Mouse (Mus musculus) embryonic facial prominence, embryonic 15.5 days (tissue): Measurements from ENCODE around the gene Rbm15. TPM values are rescaled to one million over a fixed set of nuclear protein-coding genes. Genes with fewer than 3 reads are reported as not detected.

Experiments
- ATAC-seq: fragments of 200-750 bp; cut with Nextera tagmentation; 2 replicates; pipeline ENCODE4 v1.8.0; 2017; ENCODE audit warnings: low read depth, moderate TSS enrichment; ENCODE audit not compliant: insufficient number of reproducible peaks, low FRiP score, low TSS enrichment
- H3K27ac ChIP-seq: fragments of 300-500 bp; sonication (generic); replicated peaks from 2 replicates; pipeline ENCODE4 v1.5.1; 2015; ENCODE audit warnings: mild to moderate bottlenecking, inconsistent platforms
- H3K27me3 ChIP-seq: fragments of 300-500 bp; sonication (generic); 2 replicates; pipeline ENCODE4 v1.6.1; 2015; ENCODE audit warnings: inconsistent platforms
- H3K36me3 ChIP-seq: fragments of 300-500 bp; sonication (generic); 2 replicates; pipeline ENCODE4 v1.6.1; 2015; ENCODE audit warnings: mild to moderate bottlenecking, inconsistent platforms
- H3K4me1 ChIP-seq: fragments of 300-500 bp; sonication (generic); 2 replicates; pipeline ENCODE4 v1.6.1; 2015; ENCODE audit warnings: inconsistent platforms
- H3K4me2 ChIP-seq: fragments of 300-500 bp; sonication (generic); replicated peaks from 2 replicates; pipeline ENCODE4 v1.6.1; 2015; ENCODE audit warnings: mild to moderate bottlenecking, inconsistent platforms
- H3K4me3 ChIP-seq: fragments of 300-500 bp; sonication (generic); replicated peaks from 2 replicates; pipeline ENCODE4 v1.5.1; 2015; ENCODE audit warnings: mild to moderate bottlenecking, inconsistent platforms
- H3K9ac ChIP-seq: fragments of 300-500 bp; sonication (generic); 2 replicates; pipeline ENCODE4 v1.6.1; 2015; ENCODE audit warnings: inconsistent platforms
- H3K9me3 ChIP-seq: fragments of 300-500 bp; sonication (generic); replicated peaks from 2 replicates; pipeline ENCODE4 v1.6.1; 2016; ENCODE audit warnings: inconsistent platforms
- WGBS: fragments of 180-500 bp; shearing (Covaris S2); methylation state at CpG from one replicate; pipeline ENCODE4 v1.1.7; 2015; 5-methylcytosine and 5-hydroxymethylcytosine counted together
- polyA plus RNA-seq: library from polyadenylated mRNA; unstranded; fragments of >200 nt; fragmentation: Nextera tagmentation; extraction: Ambion mirVana; gene quantifications from 2 replicates; pipeline ENCODE4 v1.2.1, GENCODE M21; 2015

Gene Rbm15
- polyA plus RNA-seq, 1 experiment from 2014 or later: 13.0 TPM

GRCm38 (mm10) chr3:107355618-107356260 lies 22.3 kb upstream of the Rbm15 start:
- Histone ChIP-seq H3K27me3 (no peaks in the 10 kb centered on the region), H3K36me3 (no peaks in the 10 kb centered on the region), H3K9me3 (no peaks in the 10 kb centered on the region), H3K4me2 (no peak overlapping the region), H3K27ac (no peak overlapping the region), H3K4me1 (peaks cover 7% of the 10 kb centered on the region), H3K4me3 (no peak overlapping the region), H3K9ac (no peak overlapping the region)
- no peak for ATAC-seq
- WGBS: 79% methylated on average over 6 of the region's 6 CpGs

- Histone ChIP-seq H3K27me3 (no peaks in the 10 kb centered on the region), H3K4me2 (no peak overlapping the region), H3K9me3 (no peaks in the 10 kb centered on the region), H3K9ac (no peak overlapping the region), H3K4me1 (no peaks in the 10 kb centered on the region), H3K36me3 (no peaks in the 10 kb centered on the region), H3K27ac (no peak overlapping the region), H3K4me3 (no peak overlapping the region)
- WGBS: 47% methylated on average over 3 of the region's 3 CpGs
- no peak for ATAC-seq
These were observed 18.2 kb upstream of the Rbm15 start for GRCm38 (mm10) chr3:107351706-107352105.

- H3K9ac ChIP-seq: no peak overlapping the region
- no peaks in the 10 kb centered on the region for H3K36me3 ChIP-seq
- no peak overlapping the region for H3K4me2 ChIP-seq
- no peaks in the 10 kb centered on the region for H3K4me1 ChIP-seq
- WGBS: 66% methylated on average over 3 of the region's 3 CpGs
- no peaks in the 10 kb centered on the region for H3K9me3 ChIP-seq
- no peak overlapping the region for H3K4me3 ChIP-seq
- H3K27me3 ChIP-seq: no peaks in the 10 kb centered on the region
- no peak for ATAC-seq
- H3K27ac ChIP-seq: no peak overlapping the region
These were observed 15.5 kb upstream of the Rbm15 start for GRCm38 (mm10) chr3:107349006-107349405.

GRCm38 (mm10) chr3:107345033-107345725 lies 11.7 kb upstream of the Rbm15 start:
- Histone ChIP-seq H3K36me3 (no peaks in the 10 kb centered on the region), H3K27me3 (no peaks in the 10 kb centered on the region), H3K9me3 (no peaks in the 10 kb centered on the region), H3K9ac (no peak overlapping the region), H3K4me2 (no peak overlapping the region), H3K4me3 (no peak overlapping the region), H3K4me1 (no peaks in the 10 kb centered on the region), H3K27ac (no peak overlapping the region)
- WGBS: 38% methylated on average over 3 of the region's 3 CpGs
- ATAC-seq: no peak

- H3K9me3 ChIP-seq: no peaks in the 10 kb centered on the region
- no peak overlapping the region for H3K9ac ChIP-seq
- ATAC-seq: no peak
- no peak overlapping the region for H3K4me3 ChIP-seq
- no peaks in the 10 kb centered on the region for H3K4me1 ChIP-seq
- no peak overlapping the region for H3K4me2 ChIP-seq
- no peaks in the 10 kb centered on the region for H3K36me3 ChIP-seq
- H3K27me3 ChIP-seq: no peaks in the 10 kb centered on the region
- H3K27ac ChIP-seq: no peak overlapping the region
- 68% methylated on average over 3 of the region's 3 CpGs for WGBS
These were observed 10.5 kb upstream of the Rbm15 start for GRCm38 (mm10) chr3:107343971-107344370.

- WGBS: 10% methylated on average over 12 of the region's 12 CpGs
- peak overlapping the region; percentile 65 for H3K4me2 ChIP-seq
- no peak for ATAC-seq
These were observed 895 bp upstream of the Rbm15 start for GRCm38 (mm10) chr3:107334202-107334934.

GRCm38 (mm10) chr3:107332960-107333380 lies 503 bp downstream of the Rbm15 start:
- no peaks in the 10 kb centered on the region for H3K27me3 ChIP-seq
- under 1% methylated on average over 37 of the region's 37 CpGs for WGBS
- H3K4me2 ChIP-seq: peak overlapping the region; percentile 92
- peak; percentile 98 for ATAC-seq
- no peaks in the 10 kb centered on the region for H3K9me3 ChIP-seq
- peaks cover 28% of the 10 kb centered on the region for H3K4me1 ChIP-seq
- H3K36me3 ChIP-seq: peaks cover 14% of the 10 kb centered on the region
- H3K9ac ChIP-seq: peak overlapping the region; percentile 94
- H3K4me3 ChIP-seq: peak overlapping the region; percentile 96
- H3K27ac ChIP-seq: peak overlapping the region; percentile 96

More at GRCm38 (mm10) chr3:107334202-107334934, 895 bp upstream of the Rbm15 start:
- Histone ChIP-seq H3K4me3 (peak overlapping the region; percentile 96), H3K4me1 (peaks cover 28% of the 10 kb centered on the region), H3K9me3 (no peaks in the 10 kb centered on the region), H3K27me3 (no peaks in the 10 kb centered on the region), H3K27ac (peak overlapping the region; percentile 96), H3K36me3 (peaks cover 14% of the 10 kb centered on the region), H3K9ac (peak overlapping the region; percentile 84)

GRCm38 (mm10) chr3:107332127-107332959 lies 1.1 kb downstream of the Rbm15 start:
- peak overlapping the region; percentile 96 for H3K4me3 ChIP-seq
- WGBS: under 1% methylated on average over 75 of the region's 75 CpGs
- no peaks in the 10 kb centered on the region for H3K9me3 ChIP-seq
- peaks cover 14% of the 10 kb centered on the region for H3K36me3 ChIP-seq
- no peak for ATAC-seq
- H3K27me3 ChIP-seq: no peaks in the 10 kb centered on the region
- peak overlapping the region; percentile 92 for H3K27ac ChIP-seq
- peaks cover 28% of the 10 kb centered on the region for H3K4me1 ChIP-seq
- peak overlapping the region; percentile 94 for H3K9ac ChIP-seq
- peak overlapping the region; percentile 92 for H3K4me2 ChIP-seq

- H3K4me3 ChIP-seq: peak overlapping the region; percentile 96
- H3K27me3 ChIP-seq: no peaks in the 10 kb centered on the region
- H3K9me3 ChIP-seq: no peaks in the 10 kb centered on the region
- H3K9ac ChIP-seq: peak overlapping the region; percentile 94
- H3K27ac ChIP-seq: no peak overlapping the region
- ATAC-seq: no peak
- H3K36me3 ChIP-seq: peaks cover 14% of the 10 kb centered on the region
- H3K4me1 ChIP-seq: peaks cover 28% of the 10 kb centered on the region
- H3K4me2 ChIP-seq: peak overlapping the region; percentile 92
- WGBS: 17% methylated on average over 17 of the region's 17 CpGs
These were observed 1.7 kb downstream of the Rbm15 start for GRCm38 (mm10) chr3:107331746-107332126.

- peak overlapping the region; percentile 92 for H3K4me2 ChIP-seq
- H3K4me3 ChIP-seq: peak overlapping the region; percentile 96
- WGBS: 79% methylated on average over 28 of the region's 28 CpGs
- peaks cover 31% of the 10 kb centered on the region for H3K4me1 ChIP-seq
- H3K36me3 ChIP-seq: peaks cover 18% of the 10 kb centered on the region
- no peaks in the 10 kb centered on the region for H3K9me3 ChIP-seq
- no peak overlapping the region for H3K9ac ChIP-seq
- no peak overlapping the region for H3K27ac ChIP-seq
- no peak for ATAC-seq
- H3K27me3 ChIP-seq: no peaks in the 10 kb centered on the region
These were observed 2.7 kb downstream of the Rbm15 start for GRCm38 (mm10) chr3:107330503-107331424.
